Mouse (Mus musculus) lung, postnatal 0 days (tissue): ENCODE measurements at regions not wholly inside any gene's neighbourhood (a gene's known extent, or its start where the extent isn't known, plus 50 kb on each side); places are given as distances from the start of the nearest gene placed in this dataset.
"Not testable (repeated sequence)": the region's sequence is repeated elsewhere in the genome, so short reads cannot be mapped to it uniquely, and the experiment has no call there.

Experiments
- ATAC-seq: fragments of 200-750 bp; cut with Nextera tagmentation; 2 replicates; pipeline ENCODE4 v1.8.0; 2017; ENCODE audit warnings: moderate library complexity
- DNase-seq: peaks from one replicate; pipeline ENCODE4 v3.0.0-alpha.2; 2016; ENCODE audit warnings: low spot score
- H3K27ac ChIP-seq: fragments of 300-500 bp; sonication (generic); 2 replicates; pipeline ENCODE4 v1.5.1; 2014; ENCODE audit warnings: antibody characterized with exemption, mild to moderate bottlenecking, low read length, mixed read lengths
- H3K27me3 ChIP-seq: fragments of 300-500 bp; sonication (generic); replicated peaks from 2 replicates; pipeline ENCODE4 v1.6.1; 2014; ENCODE audit warnings: low read length, mixed read lengths; ENCODE audit not compliant: insufficient read depth
- H3K36me3 ChIP-seq: fragments of 300-500 bp; sonication (generic); 2 replicates; pipeline ENCODE4 v1.6.1; 2014; ENCODE audit warnings: low read length, mixed read lengths; ENCODE audit not compliant: insufficient read depth
- H3K4me1 ChIP-seq: fragments of 300-500 bp; sonication (generic); 2 replicates; pipeline ENCODE4 v1.6.1; 2014; ENCODE audit warnings: antibody characterized with exemption, low read depth, low read length, mixed read lengths; ENCODE audit not compliant: insufficient read depth
- H3K4me2 ChIP-seq: fragments of 300-500 bp; sonication (generic); replicated peaks from 2 replicates; pipeline ENCODE4 v1.6.1; 2014; ENCODE audit warnings: low read depth, mild to moderate bottlenecking, low read length, moderate library complexity, mixed read lengths
- H3K4me3 ChIP-seq: fragments of 300-500 bp; sonication (generic); 2 replicates; pipeline ENCODE4 v1.5.1; 2014; ENCODE audit warnings: low read depth, low read length
- H3K9ac ChIP-seq: fragments of 300-500 bp; sonication (generic); replicated peaks from 2 replicates; pipeline ENCODE4 v1.6.1; 2014; ENCODE audit warnings: low read depth, mild to moderate bottlenecking
- H3K9me3 ChIP-seq: fragments of 300-500 bp; sonication (generic); 2 replicates; pipeline ENCODE4 v1.6.1; 2016; ENCODE audit warnings: low read length, mixed read lengths
- CTCF ChIP-seq: IDR thresholded peaks from 2 replicates; pipeline ENCODE4 v1.5.1; 2016; ENCODE audit warnings: antibody characterized with exemption, mild to moderate bottlenecking
- EP300 ChIP-seq: IDR thresholded peaks from 2 replicates; pipeline ENCODE4 v1.6.1; 2016; ENCODE audit warnings: antibody characterized with exemption, mild to moderate bottlenecking, control low read depth
- WGBS: fragments of 180-500 bp; shearing (Covaris S2); extraction: QIAGEN DNeasy Blood & Tissue Kit; methylation state at CpG from one replicate; pipeline ENCODE4 v1.1.7; 2014; 5-methylcytosine and 5-hydroxymethylcytosine counted together

GRCm38 (mm10) chr5:79131443-79132308, 1723.8 kb upstream of the Igfbp7 start:
- no peak overlapping the region for H3K4me2 ChIP-seq
- WGBS = 74% methylated on average over 8 of the region's 8 CpGs
- DNase-seq (no peak), ATAC-seq (no peak)
- H3K36me3 ChIP-seq = no peaks in the 10 kb centered on the region
- no peaks in the 10 kb centered on the region for H3K9me3 ChIP-seq
- H3K27me3 ChIP-seq = no peaks in the 10 kb centered on the region
- no peak overlapping the region for H3K9ac ChIP-seq
- TF ChIP-seq CTCF (no peak), EP300 (no peak)
- no peak overlapping the region for H3K4me3 ChIP-seq
- no peaks in the 10 kb centered on the region for H3K4me1 ChIP-seq
- H3K27ac ChIP-seq = no peak overlapping the region

GRCm38 (mm10) chr5:79083170-79083569, 1675.3 kb upstream of the Igfbp7 start:
- WGBS = 76% methylated on average over 4 of the region's 4 CpGs
- Histone ChIP-seq H3K9ac (no peak overlapping the region), H3K4me3 (no peak overlapping the region), H3K36me3 (no peaks in the 10 kb centered on the region), H3K4me2 (no peak overlapping the region), H3K27me3 (no peaks in the 10 kb centered on the region), H3K9me3 (no peaks in the 10 kb centered on the region), H3K27ac (no peak overlapping the region), H3K4me1 (no peaks in the 10 kb centered on the region)
- ATAC-seq (no peak), DNase-seq (no peak)
- TF ChIP-seq CTCF = no peak
- TF ChIP-seq EP300 = no peak

DNA sequence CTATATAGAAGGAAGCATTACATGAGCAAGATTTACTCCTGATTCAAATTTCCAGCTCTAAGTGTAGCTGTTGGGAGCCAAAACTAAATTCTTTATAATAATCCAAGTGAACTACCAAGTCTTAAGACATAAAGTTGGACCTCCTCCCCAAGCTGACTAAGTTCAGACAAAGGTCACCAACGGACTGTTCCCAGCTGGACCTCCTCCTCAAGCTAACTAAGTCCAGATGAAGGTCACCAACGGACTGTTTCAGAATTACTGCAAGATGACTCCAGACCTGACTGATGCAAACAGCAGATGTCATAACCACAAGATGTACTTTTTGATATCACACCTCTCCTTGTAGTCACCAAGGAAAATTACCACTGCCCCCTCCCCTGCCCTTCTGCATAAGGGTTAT, 1652.0 kb upstream of the Igfbp7 start:
- H3K9ac ChIP-seq, H3K9me3 ChIP-seq, ATAC-seq, H3K27me3 ChIP-seq, H3K4me3 ChIP-seq, H3K27ac ChIP-seq, H3K36me3 ChIP-seq, H3K4me2 ChIP-seq, H3K4me1 ChIP-seq: not testable (repeated sequence)
- TF ChIP-seq EP300 = 0 out of 2 replicates have a peak, but pooled peaks have one; percentile 30
- 51% methylated on average over 2 of the region's 2 CpGs for WGBS
- peak; percentile 43 for DNase-seq
